Mouse (Mus musculus): ENCODE data around the gene Grcc10.

The Grcc10 gene

DNA sequence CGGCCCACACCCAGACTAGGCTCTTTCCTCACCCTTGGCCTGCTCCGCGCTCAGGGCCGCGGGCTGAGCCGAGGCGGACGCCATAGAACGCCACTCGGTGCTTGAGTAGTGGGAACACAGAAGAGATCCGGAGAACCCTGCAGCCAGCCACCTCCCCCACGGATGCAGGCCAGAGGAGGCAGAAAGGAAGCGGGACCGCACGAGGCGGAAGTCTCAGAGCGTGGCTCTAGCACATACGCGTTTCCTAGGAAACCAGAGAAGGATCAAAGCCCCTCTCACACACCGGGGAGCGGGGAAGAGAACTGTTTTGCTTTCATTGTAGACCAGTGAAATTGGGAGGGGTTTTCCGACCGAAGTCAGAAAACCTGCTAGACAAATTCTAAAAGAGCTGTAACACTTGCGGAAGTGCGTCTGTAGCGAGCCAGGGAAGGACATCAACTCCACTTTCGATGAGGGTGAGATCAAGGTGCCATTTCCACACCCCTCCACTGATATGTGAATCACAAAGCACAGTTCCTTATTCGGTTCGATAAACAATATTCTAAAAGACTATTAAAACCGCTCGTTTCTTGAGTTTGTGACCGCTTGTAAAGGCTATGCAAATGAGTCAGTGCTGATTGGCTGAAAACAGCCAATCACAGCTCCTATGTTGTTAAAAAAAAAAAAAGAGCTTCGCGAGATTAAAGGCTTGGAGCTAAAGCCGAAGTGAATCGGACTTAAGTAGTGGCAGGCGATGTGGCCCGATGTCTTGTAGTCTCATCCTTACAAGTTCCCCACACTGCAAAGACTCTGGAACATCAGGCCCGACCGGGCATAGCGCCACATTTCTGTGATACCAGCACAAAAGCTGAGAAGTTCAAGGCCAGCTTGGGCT lies at the start of gene Grcc10:
TSS of gene Grcc10 (minus strand) at position 487 of the 874 bp plus-strand sequence.
- in situ Hi-C loops (cut with MboI; ENCODE audit: low pct_unique_long_range_greater_than_20kb in 1 of 2, low sequenced_read_pairs in 2 of 2, unreplicated experiment in 1 of 2), result no loop called here

DNA sequence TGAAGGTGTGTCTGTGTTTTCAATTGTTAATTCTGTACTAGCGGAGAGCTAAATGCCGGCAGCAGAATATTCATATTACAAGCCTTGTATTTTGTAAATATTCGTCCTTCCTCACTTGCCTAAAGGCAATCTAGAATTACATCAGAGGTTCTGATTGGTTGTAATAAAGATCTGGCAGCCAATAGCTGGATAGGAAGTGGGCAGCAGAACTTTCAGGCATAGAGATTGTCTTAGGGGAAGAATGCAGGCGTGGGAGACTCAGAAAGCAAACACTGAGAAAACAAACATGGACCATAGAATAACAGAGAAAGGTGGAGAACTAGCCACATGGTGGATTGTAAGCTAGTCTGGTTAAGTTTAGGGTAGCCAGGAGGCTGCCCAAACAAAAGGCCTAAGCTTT lies 48.9 kb upstream of the Grcc10 start:
- in situ Hi-C loops (cut with MboI; ENCODE audit: low pct_unique_long_range_greater_than_20kb in 1 of 2, low sequenced_read_pairs in 2 of 2, unreplicated experiment in 1 of 2), result no loop called here

DNA sequence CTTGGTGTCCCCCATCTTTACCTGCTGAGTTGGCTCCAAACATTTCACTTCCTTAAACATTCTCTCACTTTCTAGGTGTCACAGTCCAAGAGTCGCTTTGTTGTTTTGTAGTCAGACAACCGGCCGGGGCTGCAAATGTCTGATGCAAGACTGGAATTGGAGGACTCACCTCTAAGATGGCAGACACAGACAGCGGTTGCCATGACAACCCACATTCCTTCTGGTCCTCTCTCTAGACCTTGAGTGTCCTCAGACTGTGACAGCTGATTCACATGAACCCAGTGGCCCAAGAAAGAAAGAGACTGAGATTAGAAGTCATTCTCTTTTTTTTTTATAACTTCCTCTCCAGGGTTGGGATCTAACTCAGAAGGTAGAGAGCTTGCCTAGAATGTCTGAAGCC lies 48.3 kb upstream of the Grcc10 start:
- in situ Hi-C loops (cut with MboI; ENCODE audit: low pct_unique_long_range_greater_than_20kb in 1 of 2, low sequenced_read_pairs in 2 of 2, unreplicated experiment in 1 of 2), result no loop called here

DNA sequence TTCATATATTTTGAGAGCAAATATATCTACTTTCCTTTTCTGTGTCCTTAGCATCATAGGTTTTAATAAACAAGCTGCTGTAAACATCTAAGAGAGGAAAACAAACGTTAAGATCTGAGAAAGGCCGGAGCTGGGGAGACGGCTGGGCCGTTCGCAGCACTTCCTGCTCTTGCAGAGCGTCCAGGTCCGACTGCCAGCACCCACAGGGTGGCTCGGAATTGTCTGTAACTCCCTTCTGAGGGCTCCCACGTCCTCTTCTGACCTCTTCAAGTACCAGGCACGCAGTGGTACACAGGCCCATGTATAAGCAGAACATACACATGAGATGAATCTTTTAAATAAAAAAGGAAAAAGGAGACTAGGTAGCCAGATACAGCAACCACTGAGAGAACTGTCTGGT lies 46.5 kb upstream of the Grcc10 start:
- in situ Hi-C loops (cut with MboI; ENCODE audit: low pct_unique_long_range_greater_than_20kb in 1 of 2, low sequenced_read_pairs in 2 of 2, unreplicated experiment in 1 of 2), result no loop called here

DNA sequence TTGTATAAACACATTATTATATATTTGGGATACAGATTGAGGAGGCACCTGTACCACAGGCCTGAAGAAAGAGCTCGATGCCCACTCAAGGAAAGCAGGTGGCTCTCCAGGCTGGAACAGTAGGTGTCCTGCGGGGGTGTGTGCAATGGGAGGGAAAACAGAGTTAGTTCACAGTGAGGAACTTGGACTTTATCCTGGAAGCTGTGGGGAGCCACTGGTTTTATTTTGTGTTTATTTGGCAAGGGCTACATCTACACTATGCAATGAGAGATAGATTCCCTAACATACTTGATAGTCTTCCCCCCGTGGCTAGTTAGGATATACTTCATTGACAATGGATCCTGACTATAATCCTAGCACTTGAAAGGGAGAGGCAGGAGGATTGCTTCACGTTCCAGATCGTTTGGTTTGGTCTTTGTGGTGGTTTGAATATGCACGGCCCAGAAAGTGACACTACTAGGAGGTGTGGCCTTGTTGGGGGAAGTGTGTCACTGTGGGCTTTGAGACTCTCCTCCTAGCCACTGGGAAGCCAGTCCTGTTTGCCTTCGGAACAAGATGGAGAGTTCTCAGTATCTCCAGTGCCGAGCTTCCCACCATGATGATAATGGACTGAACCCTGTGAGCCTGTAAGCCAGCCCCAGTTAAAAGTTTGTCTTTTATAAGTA lies 45.7 kb upstream of the Grcc10 start:
- in situ Hi-C loops (cut with MboI; ENCODE audit: low pct_unique_long_range_greater_than_20kb in 1 of 2, low sequenced_read_pairs in 2 of 2, unreplicated experiment in 1 of 2), result no loop called here

DNA sequence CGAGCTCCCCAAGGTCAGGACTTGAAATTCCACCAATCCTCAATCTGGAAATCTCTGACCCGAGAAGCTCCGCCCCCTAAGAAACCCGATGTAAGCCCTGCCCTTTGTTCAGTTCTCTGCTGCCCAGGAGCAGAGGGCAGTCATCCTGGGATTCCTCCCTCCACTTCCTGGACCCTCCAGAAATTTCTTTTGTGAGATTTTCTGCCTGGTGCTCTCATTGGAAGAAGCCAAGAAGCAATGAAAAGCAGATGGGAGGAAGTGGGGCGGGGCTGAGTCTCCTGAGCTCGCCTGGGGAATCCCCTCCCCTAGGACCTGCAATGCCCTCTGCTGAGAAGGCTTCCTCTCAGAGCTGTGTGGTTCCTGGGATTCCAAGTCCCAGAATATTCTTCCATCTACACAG lies 41.3 kb upstream of the Grcc10 start:
- in situ Hi-C loops (cut with MboI; ENCODE audit: low pct_unique_long_range_greater_than_20kb in 1 of 2, low sequenced_read_pairs in 2 of 2, unreplicated experiment in 1 of 2), result no loop called here

DNA sequence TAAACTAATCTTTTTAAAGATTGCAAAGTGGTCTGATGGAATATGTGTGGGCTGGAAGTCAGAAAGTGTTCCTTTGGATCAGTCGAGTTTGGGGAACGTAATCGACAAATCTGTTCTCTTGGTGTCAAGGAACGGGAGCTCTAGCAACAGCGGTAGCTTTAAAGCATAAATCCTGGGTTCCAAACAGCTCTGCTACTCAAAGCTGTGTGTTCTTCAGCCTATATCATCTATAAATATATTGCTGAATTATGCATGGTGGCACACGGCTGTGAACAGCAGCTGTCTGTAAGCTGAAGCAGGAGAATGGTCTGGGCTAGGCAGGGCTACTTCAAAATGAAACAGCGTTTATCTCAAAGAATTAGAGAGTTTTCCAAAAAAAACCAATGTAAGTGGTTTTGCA lies 39.7 kb upstream of the Grcc10 start:
- in situ Hi-C loops (cut with MboI; ENCODE audit: low pct_unique_long_range_greater_than_20kb in 1 of 2, low sequenced_read_pairs in 2 of 2, unreplicated experiment in 1 of 2), result no loop called here

DNA sequence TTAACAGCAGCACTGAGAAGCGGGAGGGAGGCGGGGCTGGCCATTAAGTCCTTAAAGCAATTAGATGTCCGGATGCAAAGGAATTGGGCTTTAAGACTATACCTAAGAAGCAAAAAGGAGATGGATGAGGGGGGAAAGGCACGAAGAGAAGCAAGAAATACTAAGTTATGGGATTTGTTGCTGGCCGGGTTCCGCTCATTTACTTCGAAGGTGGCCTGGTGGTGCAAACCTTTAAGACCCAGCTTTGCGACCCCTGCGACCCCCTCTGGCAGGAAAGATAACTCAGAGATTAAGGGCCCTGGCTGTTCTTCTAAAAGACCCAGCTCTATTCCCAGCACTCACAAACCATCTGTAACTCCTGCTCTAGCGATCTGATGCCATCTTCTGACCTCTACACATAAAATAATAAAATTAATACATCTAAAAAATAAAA lies 38.8 kb upstream of the Grcc10 start:
- in situ Hi-C loops (cut with MboI; ENCODE audit: low pct_unique_long_range_greater_than_20kb in 1 of 2, low sequenced_read_pairs in 2 of 2, unreplicated experiment in 1 of 2), result no loop called here

DNA sequence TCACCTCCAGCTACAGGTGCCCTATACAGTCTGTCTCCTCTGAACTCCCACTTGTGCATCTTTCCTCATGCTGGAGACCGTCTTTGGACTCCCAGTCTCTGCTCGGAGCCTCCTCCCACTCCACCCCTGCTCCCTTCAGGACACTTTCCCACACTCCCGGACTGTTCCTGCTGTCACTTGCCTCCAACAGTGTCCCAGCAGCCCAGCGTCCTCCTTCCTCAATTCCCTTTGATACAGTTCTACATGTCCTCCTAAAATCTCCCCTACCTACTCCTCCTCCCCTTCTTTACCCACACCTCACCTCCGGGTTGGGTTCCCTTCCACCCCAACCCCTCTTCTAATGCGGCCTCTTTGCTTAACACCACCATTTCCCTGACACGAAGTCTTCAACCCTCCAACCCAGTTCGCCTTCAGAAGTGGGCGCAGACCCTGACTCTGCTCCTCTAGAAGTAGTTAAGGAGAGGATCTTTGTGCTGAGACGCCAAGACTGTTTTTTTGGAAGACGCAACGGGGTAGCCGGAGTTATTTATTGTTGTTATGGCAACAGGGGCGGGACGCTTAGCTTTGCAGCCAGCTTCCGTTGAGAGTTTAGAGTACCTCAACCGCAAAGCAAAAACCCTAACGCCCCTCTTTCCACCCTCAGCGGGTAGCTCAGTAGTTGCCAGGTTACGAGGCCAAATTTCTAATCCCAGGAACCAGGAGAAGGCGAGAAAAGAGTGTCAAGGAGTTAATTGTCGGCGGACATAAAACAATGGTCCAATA lies 38.2 kb upstream of the Grcc10 start, which contains the start of gene Lrrc23:
TSS of gene Lrrc23 (minus strand) at position 506 of the 762 bp plus-strand sequence.
- in situ Hi-C loops (cut with MboI; ENCODE audit: low pct_unique_long_range_greater_than_20kb in 1 of 2, low sequenced_read_pairs in 2 of 2, unreplicated experiment in 1 of 2), result no loop called here

DNA sequence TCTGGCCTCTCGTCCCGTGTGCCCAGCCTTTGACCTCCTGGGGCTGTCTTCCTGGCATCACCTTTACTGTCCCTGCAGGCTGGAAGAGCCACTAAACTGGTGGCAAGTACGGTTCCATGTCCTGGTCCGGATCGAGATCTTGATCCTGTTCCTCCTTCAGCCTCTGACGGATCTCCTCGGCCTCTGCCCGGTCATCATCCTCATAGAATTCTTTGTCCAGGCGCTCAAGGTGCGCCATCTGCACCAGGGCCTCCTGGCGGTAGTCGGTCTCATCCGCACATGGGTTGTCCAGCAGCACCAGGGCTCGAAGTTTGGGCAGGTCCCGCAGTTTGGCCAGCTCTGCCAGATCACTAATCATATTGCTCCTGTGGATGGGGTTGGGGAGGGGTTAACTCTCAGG lies 29.3 kb upstream of the Grcc10 start:
- in situ Hi-C loops (cut with MboI; ENCODE audit: low pct_unique_long_range_greater_than_20kb in 1 of 2, low sequenced_read_pairs in 2 of 2, unreplicated experiment in 1 of 2), result loop anchor here in 1 of 2 experiments (25.0 kb wide), 1 partner anchor 283 kb away; the partner anchor contains the start of gene C1rl

DNA sequence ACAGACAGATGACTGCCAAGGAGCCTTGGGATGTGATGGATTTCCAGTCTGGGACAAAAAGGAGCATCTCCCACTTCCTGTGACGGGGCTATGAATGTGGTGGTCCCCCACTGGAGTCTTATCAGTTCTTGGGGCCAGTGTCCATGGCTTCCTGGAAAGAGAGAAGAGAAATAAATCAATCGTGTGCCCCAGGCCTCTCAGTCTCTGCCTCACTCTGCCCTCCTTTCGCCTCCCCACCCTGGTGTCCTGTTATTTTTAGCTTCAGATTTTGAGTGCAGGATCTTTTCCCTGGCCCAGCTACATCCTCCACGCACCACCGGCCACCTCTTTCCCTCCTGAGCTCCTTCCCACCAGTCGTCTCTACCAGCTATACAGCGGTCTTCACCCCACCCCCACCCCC lies 28.8 kb upstream of the Grcc10 start:
- in situ Hi-C loops (cut with MboI; ENCODE audit: low pct_unique_long_range_greater_than_20kb in 1 of 2, low sequenced_read_pairs in 2 of 2, unreplicated experiment in 1 of 2), result loop anchor here in 1 of 2 experiments (25.0 kb wide), 1 partner anchor 283 kb away; the partner anchor contains the start of gene C1rl

DNA sequence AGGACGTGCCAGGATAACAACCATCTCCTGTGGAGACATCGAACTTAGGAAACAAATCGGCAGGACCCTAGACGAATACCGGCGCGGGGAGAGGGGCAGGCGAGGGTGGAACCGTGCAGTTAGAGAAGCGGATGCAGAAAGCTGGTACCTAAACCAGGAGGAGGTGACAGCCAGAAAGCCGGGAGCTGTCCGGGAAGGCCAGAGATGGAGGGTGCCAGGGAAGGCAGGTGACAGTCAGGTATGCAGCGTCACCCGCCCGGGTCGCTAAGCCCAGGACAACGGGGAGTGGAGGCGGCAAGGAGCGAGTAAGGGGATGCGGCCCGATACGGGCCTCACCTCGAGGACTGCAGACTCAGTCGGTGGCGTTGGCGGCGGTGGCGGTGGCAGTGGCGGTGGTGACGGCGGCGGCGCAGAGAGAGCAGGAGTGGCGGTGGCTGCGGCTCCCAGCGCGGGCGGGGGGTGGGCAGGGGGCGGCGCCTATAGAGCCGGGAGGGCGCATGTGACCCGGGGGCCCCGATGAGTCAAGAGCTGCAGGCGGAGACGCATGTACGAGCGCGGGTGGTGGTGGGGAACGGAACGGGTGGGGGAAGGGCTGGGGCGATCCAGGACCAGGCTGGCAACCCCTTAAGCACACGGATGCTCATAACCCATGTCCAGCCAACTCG lies 28.1 kb upstream of the Grcc10 start, which contains the start of gene Eno2:
TSS of gene Eno2 (minus strand) at position 573 of the 665 bp plus-strand sequence.
- in situ Hi-C loops (cut with MboI; ENCODE audit: low pct_unique_long_range_greater_than_20kb in 1 of 2, low sequenced_read_pairs in 2 of 2, unreplicated experiment in 1 of 2), result loop anchor here (10.0 to 25.0 kb wide), 2 partner anchors 114 to 282 kb away; partner anchors contain the start of gene C1rl (in 1 of the 2)

DNA sequence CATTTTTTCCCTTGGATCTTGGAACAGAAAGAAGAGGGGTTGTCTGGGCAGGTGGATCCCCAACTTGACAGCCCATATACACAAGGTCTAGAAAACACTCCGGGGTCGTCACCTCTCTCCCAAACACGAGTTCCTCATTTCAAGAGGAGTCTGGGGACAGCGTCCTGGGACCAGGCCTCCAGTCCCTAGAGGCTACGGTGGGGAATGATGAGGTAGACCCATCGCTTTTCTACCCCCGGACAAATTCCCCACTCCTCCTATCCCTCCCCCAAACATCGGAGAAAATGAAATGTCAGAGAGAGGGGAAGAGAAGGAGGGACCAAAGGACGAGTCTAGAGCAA lies 27.5 kb upstream of the Grcc10 start:
- in situ Hi-C loops (cut with MboI; ENCODE audit: low pct_unique_long_range_greater_than_20kb in 1 of 2, low sequenced_read_pairs in 2 of 2, unreplicated experiment in 1 of 2), result loop anchor here (10.0 to 25.0 kb wide), 2 partner anchors 114 to 281 kb away; partner anchors contain the start of gene C1rl (in 1 of the 2)

DNA sequence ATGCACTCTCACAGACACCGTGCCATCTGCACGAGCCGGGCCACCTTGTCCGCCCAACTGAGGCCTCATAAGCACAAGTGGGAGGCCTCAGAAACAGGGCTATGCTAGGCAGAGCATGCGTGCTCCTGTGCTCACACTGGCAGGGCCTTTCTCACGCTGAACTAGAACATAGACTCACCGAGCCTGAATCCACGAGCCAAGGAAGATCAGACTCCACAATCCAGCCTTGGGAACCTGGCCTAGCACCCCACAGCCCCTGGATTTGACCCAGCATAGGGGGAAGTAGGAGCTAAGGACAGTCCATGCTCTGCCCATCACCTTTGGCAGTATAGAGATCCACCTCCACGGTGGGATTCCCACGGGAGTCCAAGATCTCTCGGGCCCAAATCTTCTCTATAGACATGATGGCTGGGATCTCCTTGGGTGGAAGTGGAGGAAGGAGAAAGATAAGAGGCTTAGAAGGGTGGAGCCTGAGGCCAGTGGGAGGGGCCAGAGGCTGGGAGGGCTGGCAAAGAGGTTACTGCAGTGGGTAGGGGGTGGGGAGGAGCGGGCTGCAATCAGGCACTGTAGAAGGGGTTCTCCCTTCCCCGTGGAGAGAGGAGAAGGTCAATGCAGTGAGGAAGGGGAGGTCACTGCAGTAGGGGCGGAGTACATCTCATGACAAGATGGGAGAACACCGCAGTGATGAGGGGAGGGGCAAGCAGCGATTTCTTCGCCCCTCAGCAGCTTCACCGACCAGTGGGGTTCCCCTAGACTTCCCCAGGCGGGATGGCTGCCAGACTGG lies 26.9 kb upstream of the Grcc10 start:
- in situ Hi-C loops (cut with MboI; ENCODE audit: low pct_unique_long_range_greater_than_20kb in 1 of 2, low sequenced_read_pairs in 2 of 2, unreplicated experiment in 1 of 2), result loop anchor here (10.0 to 25.0 kb wide), 2 partner anchors 113 to 281 kb away; partner anchors contain the start of gene C1rl (in 1 of the 2)

DNA sequence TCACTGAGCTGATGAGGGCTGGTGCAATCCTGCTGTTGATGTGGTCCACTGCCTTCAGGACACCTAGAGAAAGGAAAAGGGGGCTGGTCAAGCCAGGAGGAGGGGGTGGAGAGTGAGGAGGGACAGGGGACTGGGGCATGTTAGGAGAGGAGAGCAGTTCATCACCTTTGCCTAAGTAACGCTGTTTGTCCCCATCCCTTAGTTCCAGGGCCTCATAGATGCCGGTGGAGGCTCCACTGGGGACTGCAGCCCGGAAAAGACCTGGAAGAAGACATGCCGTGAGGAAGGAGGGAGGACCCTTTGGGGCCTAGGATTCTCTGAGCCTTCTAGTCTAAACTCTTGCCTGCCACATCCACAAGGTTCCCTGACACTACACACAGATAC lies 26.4 kb upstream of the Grcc10 start:
- in situ Hi-C loops (cut with MboI; ENCODE audit: low pct_unique_long_range_greater_than_20kb in 1 of 2, low sequenced_read_pairs in 2 of 2, unreplicated experiment in 1 of 2), result loop anchor here (10.0 to 25.0 kb wide), 2 partner anchors 113 to 280 kb away; partner anchors contain the start of gene C1rl (in 1 of the 2)

DNA sequence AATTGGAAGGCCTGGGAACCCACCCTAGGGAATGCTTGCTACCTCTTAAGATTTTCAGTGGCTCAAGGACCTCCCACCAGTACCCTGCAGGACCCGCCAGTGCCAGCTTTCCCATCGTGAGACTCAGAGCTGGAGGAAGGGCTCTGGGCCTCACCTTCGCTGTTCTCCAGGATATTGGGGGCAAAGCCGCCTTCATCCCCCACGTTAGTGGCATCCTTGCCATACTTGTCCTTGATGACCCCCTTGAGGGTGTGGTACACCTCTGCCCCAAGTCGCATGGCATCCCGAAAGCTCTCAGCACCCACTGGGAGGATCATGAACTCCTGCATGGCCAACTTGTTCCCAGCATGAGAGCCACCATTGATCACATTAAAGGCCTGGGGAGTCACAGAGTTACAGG lies 24.8 kb upstream of the Grcc10 start:
- in situ Hi-C loops (cut with MboI; ENCODE audit: low pct_unique_long_range_greater_than_20kb in 1 of 2, low sequenced_read_pairs in 2 of 2, unreplicated experiment in 1 of 2), result loop anchor here (10.0 to 25.0 kb wide), 2 partner anchors 111 to 279 kb away; partner anchors contain the start of gene C1rl (in 1 of the 2)

DNA sequence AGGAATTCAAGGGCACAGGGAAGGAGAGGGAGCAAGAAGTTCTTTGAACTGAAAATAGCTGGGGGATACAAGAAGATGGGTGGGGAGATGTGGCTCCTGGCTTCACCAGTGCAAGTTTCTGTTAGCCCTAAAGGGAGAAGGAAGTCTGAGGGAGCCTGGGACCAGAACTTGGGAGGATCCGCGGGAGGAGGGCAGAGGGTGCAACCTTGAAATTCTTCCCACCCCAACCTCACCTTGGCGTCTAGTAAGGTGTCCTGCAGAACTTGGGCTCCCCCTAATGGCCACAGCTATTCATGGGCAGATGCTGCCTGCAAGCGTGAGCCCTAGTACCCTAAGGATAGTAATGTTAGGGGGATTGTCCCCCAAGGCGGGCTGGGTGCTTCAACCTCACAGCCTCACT lies 18.1 kb upstream of the Grcc10 start:
- in situ Hi-C loops (cut with MboI; ENCODE audit: low pct_unique_long_range_greater_than_20kb in 1 of 2, low sequenced_read_pairs in 2 of 2, unreplicated experiment in 1 of 2), result loop anchor here in 1 of 2 experiments (25.0 kb wide), 1 partner anchor 272 kb away; the partner anchor contains the start of gene C1rl
